Mouse (Mus musculus) heart, adult 18-20 months (tissue): ENCODE results near the gene Stfa2. TPM values are rescaled to one million over a fixed set of nuclear protein-coding genes. Genes with fewer than 3 reads are reported as not detected.
"Not testable (repeated sequence)": the region's sequence is repeated elsewhere in the genome, so short reads cannot be mapped to it uniquely, and the experiment has no call there.

Experiments used
- DNase-seq, 2 experiments: peaks; one replicate each; pipeline ENCODE4 v3.0.0; 2021 to 2022; ENCODE audit warnings: mixed read lengths in 1 of 2
- long read RNA-seq, 2 experiments: library from polyadenylated mRNA; stranded (forward); transcript quantifications; one replicate each; pipeline ENCODE4 v2.0.0; 2021
- total RNA-seq, 2 experiments: library from RNA; stranded (reverse); gene quantifications; 2 replicates each; pipeline ENCODE4 v1.2.3; 2021

The Stfa2 gene
- not detected for total RNA-seq
- long read RNA-seq, experiment 1 = 0 reads
- long read RNA-seq, experiment 2 = 0 reads

GRCm38 (mm10) chr16:36408357-36408756 lies at the start of gene Stfa2:
Stfa2 (minus strand) TSS chr16:36408457.
- DNase-seq = no peak

GRCm38 (mm10) chr16:36455342-36455802 lies 47.1 kb upstream of the Stfa2 start, which contains the start of gene Stfa3:
Stfa3 (minus strand) TSS chr16:36455392.
- no peak for DNase-seq

- not testable (repeated sequence) for DNase-seq
These were observed 12.7 kb upstream of the Stfa2 start for GRCm38 (mm10) chr16:36420979-36421378.

DNA sequence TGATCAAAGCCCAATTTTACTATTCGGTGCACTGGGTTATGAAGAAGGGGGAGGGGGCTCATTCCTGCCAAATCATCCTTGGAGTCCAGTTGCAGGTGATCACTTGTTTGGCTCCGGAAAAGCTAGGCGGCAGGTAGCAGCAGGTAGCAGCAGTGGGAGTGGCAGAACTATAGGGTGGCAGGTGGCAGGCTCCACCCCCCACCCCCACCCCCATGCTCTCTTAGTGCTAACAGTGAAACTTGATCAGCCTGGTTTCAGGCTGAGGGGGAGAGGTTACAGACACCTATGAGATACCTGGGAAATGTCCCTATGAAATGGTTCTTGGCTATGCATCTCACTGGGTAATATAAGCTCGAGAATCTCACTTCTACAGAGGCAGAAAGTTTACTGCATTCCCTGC lies 19.2 kb downstream of the Stfa2 start:
- no peak for DNase-seq

- not testable (repeated sequence) for DNase-seq
These were observed 40.6 kb downstream of the Stfa2 start, which contains the start of gene BC100530 for GRCm38 (mm10) chr16:36367648-36368047. BC100530 (minus strand) TSS chr16:36367748.

Other genes starting within 250 kb of the Stfa2 start
- gene Gm5483, start 224.2 kb downstream of the Stfa2 start, total RNA-seq = not detected
- not detected for gene Gm5416, start 198.1 kb downstream of the Stfa2 start, total RNA-seq
- not detected for gene 2010005H15Rik, start 187.0 kb downstream of the Stfa2 start, total RNA-seq
- not detected for gene Stfa1, start 131.5 kb downstream of the Stfa2 start, total RNA-seq
- gene BC117090, start 74.1 kb downstream of the Stfa2 start, total RNA-seq = not detected
- gene BC100530, start 40.7 kb downstream of the Stfa2 start, total RNA-seq = not detected
- not detected for gene Stfa3, start 46.9 kb upstream of the Stfa2 start, total RNA-seq
- gene Casr, start 153.7 kb upstream of the Stfa2 start, total RNA-seq = not detected